Mouse (Mus musculus): ENCODE results near the gene Galnt18. TPM values are rescaled to one million over a fixed set of nuclear protein-coding genes. Genes with fewer than 3 reads are reported as not detected.

Gene Galnt18
- polyA plus RNA-seq, 1 experiment = not detected

GRCm38 (mm10) chr7:111721308-111721698 is 58.5 kb downstream of the Galnt18 start:
- no peak overlapping the region for H3K27ac ChIP-seq (ENCODE audit: insufficient read depth, low read depth, low read length)
- H3K4me3 ChIP-seq (ENCODE audit: insufficient read depth, low read length) = no peak overlapping the region
- H3K4me1 ChIP-seq (ENCODE audit: control insufficient read depth, insufficient read depth, low read length) = no peaks in the 10 kb centered on the region
- TF ChIP-seq CTCF (IDR thresholded peaks at IDR 0.05; ENCODE audit: low read depth, low read length) (no peak), POLR2A (IDR thresholded peaks at IDR 0.05; ENCODE audit: borderline replicate concordance, low read depth, low read length) (no peak)

DNA sequence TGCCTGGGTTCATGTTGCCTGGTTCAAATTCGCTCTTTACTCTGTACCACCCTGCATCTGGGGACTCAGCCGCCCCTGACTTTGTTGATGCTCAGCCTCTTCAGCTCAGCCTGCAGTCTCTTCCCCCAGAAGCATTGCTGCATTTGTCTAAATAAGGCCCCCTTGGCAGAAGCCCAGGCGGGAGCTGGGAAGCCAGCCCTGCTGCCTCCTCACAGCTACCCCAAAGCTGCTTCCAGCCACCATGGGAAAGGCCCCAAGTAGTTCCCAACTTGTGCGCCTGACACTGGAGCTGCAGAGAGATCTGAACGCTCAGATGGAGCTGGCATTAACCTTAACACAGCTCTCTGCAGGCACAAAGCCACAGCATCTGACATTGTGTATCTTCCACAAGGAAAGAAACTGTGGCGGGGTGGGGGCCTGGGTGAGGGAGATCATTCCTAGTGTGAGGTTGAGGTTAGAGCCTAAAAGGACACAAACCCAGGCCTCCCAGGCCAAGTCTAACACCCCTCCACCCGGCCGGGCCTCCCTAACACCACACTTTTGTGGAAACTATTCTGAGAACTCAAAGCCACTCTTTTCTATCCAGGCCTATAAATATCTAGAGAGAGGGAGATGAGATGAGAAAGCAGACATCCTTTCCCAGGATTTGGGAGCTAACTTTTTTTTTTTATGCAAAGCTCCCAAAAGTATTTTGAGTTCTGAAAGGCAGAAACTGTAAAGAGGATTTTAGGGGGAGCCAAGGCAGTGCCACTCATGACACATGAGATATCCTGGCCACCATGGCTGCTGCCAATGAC is 59.1 kb downstream of the Galnt18 start:
- TF ChIP-seq POLR2A (IDR thresholded peaks at IDR 0.05; ENCODE audit: borderline replicate concordance, low read depth, low read length) = no peak
- no peak for TF ChIP-seq CTCF (IDR thresholded peaks at IDR 0.05; ENCODE audit: low read depth, low read length)
- Histone ChIP-seq H3K27ac (ENCODE audit: insufficient read depth, low read depth, low read length) (no peak overlapping the region), H3K4me1 (ENCODE audit: control insufficient read depth, insufficient read depth, low read length) (no peaks in the 10 kb centered on the region), H3K4me3 (ENCODE audit: insufficient read depth, low read length) (no peak overlapping the region)

DNA sequence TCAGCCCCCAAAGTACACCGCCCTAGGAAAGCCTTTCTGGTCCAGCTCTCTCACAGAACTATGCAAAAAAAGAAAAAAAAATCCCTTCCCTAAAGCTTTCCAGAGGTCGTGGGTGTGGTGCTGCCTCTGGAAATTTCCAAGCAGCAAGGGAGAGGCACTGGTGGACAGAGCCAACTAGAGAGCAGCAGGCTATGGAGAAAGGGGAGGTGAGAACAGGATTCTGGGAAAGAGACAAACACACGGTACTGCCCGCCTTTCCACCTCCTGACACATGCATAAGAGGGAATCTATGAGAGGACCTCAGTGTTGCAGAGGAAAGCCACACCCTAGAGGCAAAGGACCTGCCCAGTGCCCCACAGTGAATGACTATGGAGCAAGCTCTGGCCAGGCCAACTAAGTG is 60.9 kb downstream of the Galnt18 start:
- Histone ChIP-seq H3K27ac (ENCODE audit: insufficient read depth, low read depth, low read length) (no peak overlapping the region), H3K4me3 (ENCODE audit: insufficient read depth, low read length) (no peak overlapping the region), H3K4me1 (ENCODE audit: control insufficient read depth, insufficient read depth, low read length) (no peaks in the 10 kb centered on the region)
- no peak for TF ChIP-seq CTCF (IDR thresholded peaks at IDR 0.05; ENCODE audit: low read depth, low read length)
- no peak for TF ChIP-seq POLR2A (IDR thresholded peaks at IDR 0.05; ENCODE audit: borderline replicate concordance, low read depth, low read length)

GRCm38 (mm10) chr7:111714639-111715360 is 65.0 kb downstream of the Galnt18 start:
- TF ChIP-seq CTCF (IDR thresholded peaks at IDR 0.05; ENCODE audit: low read depth, low read length) (no peak), POLR2A (IDR thresholded peaks at IDR 0.05; ENCODE audit: borderline replicate concordance, low read depth, low read length) (no peak)
- Histone ChIP-seq H3K4me1 (ENCODE audit: control insufficient read depth, insufficient read depth, low read length) (0 out of 2 replicates have a peak, but pooled peaks cover 2% of the 10 kb centered on the region), H3K4me3 (ENCODE audit: insufficient read depth, low read length) (no peak overlapping the region), H3K27ac (ENCODE audit: insufficient read depth, low read depth, low read length) (no peak overlapping the region)

- 0 out of 2 replicates have a peak, but pooled peaks cover 2% of the 10 kb centered on the region for H3K4me1 ChIP-seq (ENCODE audit: control insufficient read depth, insufficient read depth, low read length)
Measured at GRCm38 (mm10) chr7:111713828-111714600, 65.8 kb downstream of the Galnt18 start.

DNA sequence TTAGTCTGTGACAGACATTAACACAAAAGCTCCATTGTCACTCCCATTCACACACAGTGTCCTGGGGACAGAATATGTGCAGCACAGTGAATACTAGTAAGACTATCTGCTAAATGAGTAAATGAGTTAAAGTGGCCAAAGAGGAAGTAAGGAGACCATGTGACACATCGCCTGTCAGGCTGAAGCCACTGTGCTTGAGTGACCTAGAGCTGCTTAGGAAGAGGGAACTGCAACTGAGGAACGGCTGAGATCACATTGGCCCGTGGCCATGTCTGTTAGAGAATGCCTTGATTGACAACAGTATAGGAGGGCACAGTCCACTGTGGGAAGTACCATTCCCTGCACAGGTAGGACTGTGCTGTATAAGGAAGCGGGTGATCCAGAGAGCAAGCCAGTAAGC is 67.0 kb downstream of the Galnt18 start:
- 0 out of 2 replicates have a peak, but pooled peaks cover 2% of the 10 kb centered on the region for H3K4me1 ChIP-seq (ENCODE audit: control insufficient read depth, insufficient read depth, low read length)
- TF ChIP-seq POLR2A (IDR thresholded peaks at IDR 0.05; ENCODE audit: borderline replicate concordance, low read depth, low read length) (no peak), CTCF (IDR thresholded peaks at IDR 0.05; ENCODE audit: low read depth, low read length) (no peak)
- no peak overlapping the region for H3K4me3 ChIP-seq (ENCODE audit: insufficient read depth, low read length)
- H3K27ac ChIP-seq (ENCODE audit: insufficient read depth, low read depth, low read length) = no peak overlapping the region

More at GRCm38 (mm10) chr7:111713828-111714600, 65.8 kb downstream of the Galnt18 start:
- no peak overlapping the region for H3K27ac ChIP-seq (ENCODE audit: insufficient read depth, low read depth, low read length)
- H3K4me3 ChIP-seq (ENCODE audit: insufficient read depth, low read length) = no peak overlapping the region
- TF ChIP-seq CTCF (IDR thresholded peaks at IDR 0.05; ENCODE audit: low read depth, low read length) (no peak), POLR2A (IDR thresholded peaks at IDR 0.05; ENCODE audit: borderline replicate concordance, low read depth, low read length) (no peak)

DNA sequence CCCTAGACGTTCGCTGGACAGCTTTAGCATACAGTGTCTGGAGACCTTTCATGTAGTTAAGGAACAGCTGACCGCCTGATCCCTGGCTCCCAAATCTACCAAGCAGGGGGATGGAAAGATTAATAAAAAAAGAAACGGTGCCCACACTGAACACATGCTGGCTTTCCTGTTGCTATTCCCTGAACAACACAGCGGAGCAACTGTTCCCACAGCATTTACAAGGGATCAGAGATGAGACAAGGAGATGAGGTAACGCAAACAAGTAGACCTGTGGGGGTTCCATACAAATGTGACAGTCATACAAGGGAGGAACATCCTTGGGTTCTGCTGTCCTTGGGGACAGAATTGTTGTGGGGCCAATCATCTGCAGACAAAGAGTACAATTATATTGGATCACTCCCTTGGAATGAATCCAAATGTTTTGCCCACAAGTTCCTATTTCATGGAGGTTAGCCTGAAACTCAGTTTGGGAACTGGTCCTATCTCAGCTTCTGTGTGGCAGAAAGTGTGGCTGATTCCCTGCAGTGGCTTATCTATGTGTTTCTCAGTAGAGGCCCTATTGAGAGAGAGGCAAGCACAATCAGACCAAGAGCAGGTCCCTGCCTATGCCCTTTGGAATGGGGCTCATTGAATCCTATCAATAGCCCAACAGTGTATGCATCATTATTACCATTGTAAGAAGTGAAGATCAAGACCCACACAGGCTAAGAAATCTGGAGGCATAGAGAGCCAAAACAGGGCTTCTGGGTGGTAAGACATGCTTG is 68.5 kb downstream of the Galnt18 start:
- H3K4me3 ChIP-seq (ENCODE audit: insufficient read depth, low read length) = no peak overlapping the region
- H3K27ac ChIP-seq (ENCODE audit: insufficient read depth, low read depth, low read length) = no peak overlapping the region
- 0 out of 2 replicates have a peak, but pooled peaks cover 2% of the 10 kb centered on the region for H3K4me1 ChIP-seq (ENCODE audit: control insufficient read depth, insufficient read depth, low read length)
- TF ChIP-seq CTCF (IDR thresholded peaks at IDR 0.05; ENCODE audit: low read depth, low read length) (no peak), POLR2A (IDR thresholded peaks at IDR 0.05; ENCODE audit: borderline replicate concordance, low read depth, low read length) (no peak)

GRCm38 (mm10) chr7:111710311-111710710 is 69.5 kb downstream of the Galnt18 start:
- no peak overlapping the region for H3K4me3 ChIP-seq (ENCODE audit: insufficient read depth, low read length)
- TF ChIP-seq CTCF (IDR thresholded peaks at IDR 0.05; ENCODE audit: low read depth, low read length) = no peak
- TF ChIP-seq POLR2A (IDR thresholded peaks at IDR 0.05; ENCODE audit: borderline replicate concordance, low read depth, low read length) = no peak
- 0 out of 2 replicates have a peak, but pooled peaks cover 2% of the 10 kb centered on the region for H3K4me1 ChIP-seq (ENCODE audit: control insufficient read depth, insufficient read depth, low read length)
- H3K27ac ChIP-seq (ENCODE audit: insufficient read depth, low read depth, low read length) = no peak overlapping the region

- H3K4me1 ChIP-seq (ENCODE audit: control insufficient read depth, insufficient read depth, low read length) = 0 out of 2 replicates have a peak, but pooled peaks cover 2% of the 10 kb centered on the region
- TF ChIP-seq CTCF (IDR thresholded peaks at IDR 0.05; ENCODE audit: low read depth, low read length) = no peak
- TF ChIP-seq POLR2A (IDR thresholded peaks at IDR 0.05; ENCODE audit: borderline replicate concordance, low read depth, low read length) = no peak
- no peak overlapping the region for H3K27ac ChIP-seq (ENCODE audit: insufficient read depth, low read depth, low read length)
- H3K4me3 ChIP-seq (ENCODE audit: insufficient read depth, low read length) = no peak overlapping the region
Measured at GRCm38 (mm10) chr7:111708563-111708962, 71.2 kb downstream of the Galnt18 start.
